Comparison of ENCODE assay signal across 12 mouse cellular contexts in genomic region chr14:55339036-55339614, GRCm38 (mm10).
DNase-seq lines count a peak whose midpoint lies in the region; ATAC-seq lines count a peak whose summit lies in the region.
"Had no signal": no experiment of that assay in that cellular context is flagged by ENCODE, and none has a peak within 500 bp of the region (broad histone marks: within the 10 kb centered on the region; RNA-seq: fewer than 3 reads in every experiment).

No protein-coding gene starts in this region.

- ATAC-seq in heart, embryonic 16.5 days (replicated peaks; ENCODE audit: extremely low read depth, insufficient read depth, low FRiP score) = no peak
- ATAC-seq in embryonic facial prominence, embryonic 15.5 days (ENCODE audit: insufficient number of reproducible peaks, low FRiP score, low TSS enrichment, low read depth) = no peak
- no peak for ATAC-seq in midbrain, embryonic 13.5 days
- ATAC-seq: intestine, postnatal 0 days had no signal

- peak overlapping the region; percentile 27; the same call in 1 of the 2 replicates for H3K27ac ChIP-seq in heart, embryonic 16.5 days (ENCODE audit: low read length)
- peak overlapping the region; percentile 44; the same call in 1 of the 2 replicates for H3K27ac ChIP-seq in embryonic facial prominence, embryonic 15.5 days (replicated peaks)
- H3K27ac ChIP-seq in midbrain, embryonic 13.5 days = peak overlapping the region; percentile 30; the same call in 1 of the 2 replicates
- H3K27ac ChIP-seq: embryonic facial prominence, embryonic 12.5 days; midbrain, embryonic 12.5 days had no signal

- no peak overlapping the region for H3K4me3 ChIP-seq in heart, embryonic 16.5 days (ENCODE audit: low read length)
- H3K4me3 ChIP-seq in embryonic facial prominence, embryonic 15.5 days (replicated peaks) = no peak overlapping the region
- H3K4me3 ChIP-seq in midbrain, embryonic 13.5 days (replicated peaks) = no peak overlapping the region
- H3K4me3 ChIP-seq: embryonic facial prominence, embryonic 12.5 days; lung, embryonic 15.5 days; midbrain, embryonic 12.5 days had no signal

- H3K27me3 ChIP-seq in heart, embryonic 16.5 days (ENCODE audit: control insufficient read depth, insufficient read depth, low read length) = no peaks in the 10 kb centered on the region
- H3K27me3 ChIP-seq in embryonic facial prominence, embryonic 15.5 days = no peaks in the 10 kb centered on the region
- no peaks in the 10 kb centered on the region for H3K27me3 ChIP-seq in midbrain, embryonic 13.5 days
- H3K27me3 ChIP-seq: embryonic facial prominence, embryonic 12.5 days; lung, embryonic 15.5 days; midbrain, embryonic 12.5 days had no signal

- H3K4me2 ChIP-seq in heart, embryonic 16.5 days (ENCODE audit: low read depth, low read length) = no peak overlapping the region
- H3K4me2 ChIP-seq in embryonic facial prominence, embryonic 15.5 days (replicated peaks) = no peak overlapping the region
- H3K4me2 ChIP-seq in midbrain, embryonic 13.5 days (replicated peaks) = no peak overlapping the region
- H3K4me2 ChIP-seq: embryonic facial prominence, embryonic 12.5 days; lung, embryonic 15.5 days; midbrain, embryonic 12.5 days had no signal

- no peak for DNase-seq in heart, adult 11 months
- peak; percentile 11 for DNase-seq in MN1 (ENCODE audit: low spot score)
- no peak for DNase-seq in frontal cortex, postnatal 25 days (ENCODE audit: low spot score in 2 of 2)
- DNase-seq in kidney, adult 8-10 months = no peak
- DNase-seq: spleen, adult 18-20 months had no signal

- H3K9ac ChIP-seq in heart, embryonic 16.5 days (ENCODE audit: low read length) = no peak overlapping the region
- H3K9ac ChIP-seq in embryonic facial prominence, embryonic 15.5 days = no peak overlapping the region
- no peak overlapping the region for H3K9ac ChIP-seq in midbrain, embryonic 13.5 days (replicated peaks)
- H3K9ac ChIP-seq: embryonic facial prominence, embryonic 12.5 days; lung, embryonic 15.5 days; midbrain, embryonic 12.5 days had no signal

- H3K36me3 ChIP-seq in heart, embryonic 16.5 days (ENCODE audit: control insufficient read depth, insufficient read depth) = no peaks in the 10 kb centered on the region
- H3K36me3 ChIP-seq in embryonic facial prominence, embryonic 15.5 days = no peaks in the 10 kb centered on the region
- no peaks in the 10 kb centered on the region for H3K36me3 ChIP-seq in midbrain, embryonic 13.5 days
- H3K36me3 ChIP-seq: embryonic facial prominence, embryonic 12.5 days; lung, embryonic 15.5 days; midbrain, embryonic 12.5 days had no signal

- peaks cover 17% of the 10 kb centered on the region for H3K4me1 ChIP-seq in heart, embryonic 16.5 days (ENCODE audit: control insufficient read depth, insufficient read depth, low read length)
- peaks cover 3% of the 10 kb centered on the region; the same call in 1 of the 2 replicates for H3K4me1 ChIP-seq in embryonic facial prominence, embryonic 15.5 days
- peaks cover 24% of the 10 kb centered on the region for H3K4me1 ChIP-seq in midbrain, embryonic 13.5 days (replicated peaks)
- H3K4me1 ChIP-seq: embryonic facial prominence, embryonic 12.5 days had no signal

- WGBS in heart, embryonic 16.5 days = 55% methylated on average over 9 of the region's 9 CpGs
- WGBS in embryonic facial prominence, embryonic 15.5 days = 58% methylated on average over 9 of the region's 9 CpGs
- WGBS in midbrain, embryonic 13.5 days = 29% methylated on average over 9 of the region's 9 CpGs

- H3K9me3 ChIP-seq in heart, embryonic 16.5 days (replicated peaks; ENCODE audit: control insufficient read depth, low read length) = no peaks in the 10 kb centered on the region
- no peaks in the 10 kb centered on the region for H3K9me3 ChIP-seq in embryonic facial prominence, embryonic 15.5 days (replicated peaks)
- H3K9me3 ChIP-seq in midbrain, embryonic 13.5 days = no peaks in the 10 kb centered on the region
- H3K9me3 ChIP-seq: embryonic facial prominence, embryonic 12.5 days; lung, embryonic 15.5 days; midbrain, embryonic 12.5 days had no signal
